Mouse (Mus musculus) MEL (cell line): ENCODE measurements around the gene Sez6l. TPM values are rescaled to one million over a fixed set of nuclear protein-coding genes. Genes with fewer than 3 reads are reported as not detected.

Experiments used
- DNase-seq: peaks from one replicate; pipeline ENCODE4 v3.0.0; 2011; ENCODE audit warnings: low read depth, low spot score
- H3K27ac ChIP-seq: 2 replicates; pipeline ENCODE4 v1.5.1; 2012; ENCODE audit warnings: low read depth, mild to moderate bottlenecking, control low read depth, low read length, moderate library complexity; ENCODE audit not compliant: control insufficient read depth
- H3K27me3 ChIP-seq, 2 experiments: fragments of 150-350 bp in 1 of 2; sonication (generic) in 1 of 2; 2 replicates each; pipeline ENCODE4 v1.6.1; 2012; ENCODE audit warnings: low read length in 2 of 2, mild to moderate bottlenecking in 2 of 2, improper control_type of control experiment in 1 of 2, moderate library complexity in 1 of 2; ENCODE audit not compliant: insufficient read depth in 2 of 2, control insufficient read depth in 1 of 2
- H3K36me3 ChIP-seq, 2 experiments: 2 replicates each; pipeline ENCODE4 v1.6.1; 2012 to 2014; ENCODE audit warnings: low read length in 2 of 2, improper control_type of control experiment in 1 of 2, inconsistent platforms in 1 of 2, mild to moderate bottlenecking in 1 of 2; ENCODE audit not compliant: insufficient read depth in 2 of 2, control insufficient read depth in 1 of 2
- H3K4me1 ChIP-seq, 2 experiments: fragments of 150-350 bp in 1 of 2; sonication (generic) in 1 of 2; 2 replicates each; pipeline ENCODE4 v1.6.1; 2012; ENCODE audit warnings: low read length in 2 of 2, improper control_type of control experiment in 1 of 2, mild to moderate bottlenecking in 1 of 2; ENCODE audit not compliant: insufficient read depth in 2 of 2, control insufficient read depth in 1 of 2
- H3K4me3 ChIP-seq, 2 experiments: fragments of 150-350 bp in 1 of 2; sonication (generic) in 1 of 2; 2 replicates each; pipeline ENCODE4 v1.5.1; 2012; ENCODE audit warnings: low read depth in 2 of 2, low read length in 2 of 2, mild to moderate bottlenecking in 2 of 2, moderate library complexity in 2 of 2, control low read depth in 1 of 2, improper control_type of control experiment in 1 of 2; ENCODE audit not compliant: control insufficient read depth in 1 of 2, insufficient read depth in 1 of 2
- H3K79me2 ChIP-seq: 2 replicates; pipeline ENCODE4 v1.6.1; 2012; ENCODE audit warnings: mild to moderate bottlenecking, low read length, moderate library complexity; ENCODE audit not compliant: control insufficient read depth, poor library complexity, insufficient read depth
- H3K9ac ChIP-seq: 2 replicates; pipeline ENCODE4 v1.6.1; 2012; ENCODE audit warnings: low read depth, mild to moderate bottlenecking, control low read depth, low read length, moderate library complexity; ENCODE audit not compliant: control insufficient read depth, poor library complexity, severe bottlenecking
- H3K9me3 ChIP-seq: fragments of 150-350 bp; sonication (generic); replicated peaks from 2 replicates; pipeline ENCODE4 v1.6.1; 2012; ENCODE audit warnings: mild to moderate bottlenecking, low read length, improper control_type of control experiment, moderate library complexity; ENCODE audit not compliant: insufficient read depth
- BHLHE40 ChIP-seq: IDR thresholded peaks from 2 replicates; pipeline ENCODE4 v1.6.1; 2012; ENCODE audit warnings: low read depth, mild to moderate bottlenecking, inconsistent platforms, low read length, improper control_type of control experiment, borderline replicate concordance
- CTCF ChIP-seq, 3 experiments: IDR thresholded peaks in 2 of 3; conservative IDR thresholded peaks in 1 of 3; 2 replicates each; pipeline ENCODE4 v1.5.1; 2011 to 2012; ENCODE audit warnings: low read length in 3 of 3, low read depth in 2 of 3, mild to moderate bottlenecking in 2 of 3, improper control_type of control experiment in 1 of 3, inconsistent platforms in 1 of 3, mixed read lengths in 1 of 3, moderate library complexity in 1 of 3; ENCODE audit not compliant: control insufficient read depth in 1 of 3, insufficient read depth in 1 of 3, poor library complexity in 1 of 3, severe bottlenecking in 1 of 3
- EP300 ChIP-seq, 2 experiments: IDR thresholded peaks; 2 replicates each; pipeline ENCODE4 v1.6.1; 2011; ENCODE audit warnings: improper control_type of control experiment in 2 of 2, low read length in 2 of 2, low read depth in 1 of 2, mild to moderate bottlenecking in 1 of 2
- GATA1 ChIP-seq: IDR thresholded peaks from 2 replicates; pipeline ENCODE4 v1.6.1; 2011; ENCODE audit warnings: low read depth, low read length, improper control_type of control experiment
- HCFC1 ChIP-seq: IDR thresholded peaks from 2 replicates; pipeline ENCODE4 v1.6.1; 2012; ENCODE audit warnings: low read depth, mild to moderate bottlenecking, inconsistent platforms, low read length, improper control_type of control experiment, moderate library complexity
- JUND ChIP-seq: IDR thresholded peaks from 2 replicates; pipeline ENCODE4 v1.6.1; 2011; ENCODE audit warnings: low read depth, mild to moderate bottlenecking, improper control_type of control experiment, low read length
- MAFK ChIP-seq: IDR thresholded peaks from 2 replicates; pipeline ENCODE4 v1.6.1; 2011; ENCODE audit warnings: low read depth, mild to moderate bottlenecking, low read length, improper control_type of control experiment, borderline replicate concordance
- MAZ ChIP-seq: IDR thresholded peaks from 2 replicates; pipeline ENCODE4 v1.6.1; 2012; ENCODE audit warnings: low read depth, mild to moderate bottlenecking, inconsistent platforms, low read length, improper control_type of control experiment
- MEF2A ChIP-seq: IDR thresholded peaks from 2 replicates; pipeline ENCODE4 v1.6.1; 2014; ENCODE audit warnings: low read depth, mild to moderate bottlenecking, inconsistent platforms, low read length, improper control_type of control experiment; ENCODE audit not compliant: poor library complexity, insufficient replicate concordance, severe bottlenecking; ENCODE audit errors: extremely low read depth
- MXI1 ChIP-seq: IDR thresholded peaks from 2 replicates; pipeline ENCODE4 v1.6.1; 2011; ENCODE audit warnings: mild to moderate bottlenecking, low read depth, low read length, improper control_type of control experiment
- MYC ChIP-seq: IDR thresholded peaks from 2 replicates; pipeline ENCODE4 v1.6.1; 2011; ENCODE audit warnings: low read depth, mild to moderate bottlenecking, low read length, improper control_type of control experiment, moderate library complexity
- POLR2AphosphoS2 ChIP-seq: IDR thresholded peaks from 2 replicates; pipeline ENCODE4 v1.6.1; 2011; ENCODE audit warnings: low read length, improper control_type of control experiment
- SMC3 ChIP-seq: IDR thresholded peaks from 2 replicates; pipeline ENCODE4 v1.6.1; 2011; ENCODE audit warnings: low read depth, low read length, improper control_type of control experiment
- TBP ChIP-seq: IDR thresholded peaks from 2 replicates; pipeline ENCODE4 v1.8.0; 2011; ENCODE audit warnings: low read depth, low read length, improper control_type of control experiment
- TCF12 ChIP-seq: IDR thresholded peaks from 2 replicates; pipeline ENCODE4 v1.6.1; 2014; ENCODE audit warnings: low read depth, mild to moderate bottlenecking, inconsistent platforms, low read length, improper control_type of control experiment, moderate library complexity
- UBTF ChIP-seq: IDR thresholded peaks from 2 replicates; pipeline ENCODE4 v1.6.1; 2012; ENCODE audit warnings: low read depth, mild to moderate bottlenecking, inconsistent platforms, low read length, improper control_type of control experiment, moderate library complexity, borderline replicate concordance; ENCODE audit not compliant: insufficient read depth
- ZC3H11A ChIP-seq: IDR thresholded peaks from 2 replicates; pipeline ENCODE4 v1.6.1; 2012; ENCODE audit warnings: low read depth, mild to moderate bottlenecking, inconsistent platforms, low read length, improper control_type of control experiment
- ZMIZ1 ChIP-seq: IDR thresholded peaks from 2 replicates; pipeline ENCODE4 v1.6.1; 2012; ENCODE audit warnings: low read depth, mild to moderate bottlenecking, inconsistent platforms, low read length, improper control_type of control experiment, moderate library complexity
- polyA plus RNA-seq, 2 experiments: library from polyadenylated mRNA; stranded (reverse) in 1 of 2; unstranded in 1 of 2; fragments of >175 nt in 1 of 2; fragments of >200 nt in 1 of 2; gene quantifications; 2 replicates each; pipeline versions ENCODE4 v1.2.1 to v1.2.4; 2012; ENCODE audit warnings: low replicate concordance in 2 of 2, low read depth in 1 of 2; ENCODE audit not compliant: insufficient read length in 2 of 2, insufficient read depth in 1 of 2, missing spikeins in 1 of 2
- total RNA-seq: library from RNA; depleted of rRNA; stranded (reverse); fragments of 300-350 nt; gene quantifications from 2 replicates; pipeline ENCODE4 v1.2.3, GENCODE M21; 2012

Gene Sez6l
- total and polyA plus RNA-seq, 3 experiments: not detected

- H3K27ac ChIP-seq: no peak overlapping the region
- H3K4me1 ChIP-seq: no peaks in the 10 kb centered on the region
- no peaks in the 10 kb centered on the region for H3K9me3 ChIP-seq
- no peak for TF ChIP-seq TBP
- TF ChIP-seq EP300 (IDR thresholded peaks at IDR 0.05; ENCODE audit: low read depth in 1 of 2, low read length in 2 of 2): no peak
- no peak for TF ChIP-seq TCF12
- no peak for TF ChIP-seq MXI1
- no peak for TF ChIP-seq GATA1
- TF ChIP-seq MYC: no peak
- no peak for TF ChIP-seq SMC3
- no peak for TF ChIP-seq BHLHE40
- no peak for TF ChIP-seq MEF2A
- no peak for TF ChIP-seq HCFC1
- TF ChIP-seq MAZ: no peak
- TF ChIP-seq ZC3H11A: no peak
- TF ChIP-seq JUND: no peak
- TF ChIP-seq MAFK: no peak
- no peak for DNase-seq
- no peaks in the 10 kb centered on the region for H3K36me3 ChIP-seq
- no peaks in the 10 kb centered on the region for H3K27me3 ChIP-seq
- no peak overlapping the region for H3K9ac ChIP-seq
- H3K79me2 ChIP-seq: no peaks in the 10 kb centered on the region
- H3K4me3 ChIP-seq: no peak overlapping the region
Measured at GRCm38 (mm10) chr5:112516527-112516926, 60.5 kb downstream of the Sez6l start.

- DNase-seq: no peak
- H3K36me3 ChIP-seq: no peaks in the 10 kb centered on the region
- H3K27ac ChIP-seq: no peak overlapping the region
- H3K79me2 ChIP-seq: no peaks in the 10 kb centered on the region
- TF ChIP-seq GATA1 (no peak), CTCF (IDR thresholded peaks at IDR 0.05 in 2 of 3, conservative IDR thresholded peaks at IDR 0.05 in 1 of 3; ENCODE audit: control insufficient read depth in 1 of 3, insufficient read depth in 1 of 3, low read depth in 2 of 3, low read length in 3 of 3, poor library complexity in 1 of 3, severe bottlenecking in 1 of 3) (no peak), TCF12 (no peak), POLR2AphosphoS2 (no peak), UBTF (no peak), MAFK (no peak), ZMIZ1 (no peak), MXI1 (no peak)
- H3K4me3 ChIP-seq: no peak overlapping the region
- H3K9me3 ChIP-seq: no peaks in the 10 kb centered on the region
- H3K27me3 ChIP-seq: no peaks in the 10 kb centered on the region; a peak in 1 of 4 replicates
- H3K9ac ChIP-seq: no peak overlapping the region
- H3K4me1 ChIP-seq: no peaks in the 10 kb centered on the region
Measured at GRCm38 (mm10) chr5:112510351-112510750, 66.6 kb downstream of the Sez6l start.
